Mouse (Mus musculus) adrenal gland, adult 10 weeks (tissue): Measurements from ENCODE around the gene Vangl1. TPM values are rescaled to one million over a fixed set of nuclear protein-coding genes. Genes with fewer than 3 reads are reported as not detected.

Source experiments
- polyA plus RNA-seq: library from polyadenylated mRNA; stranded (reverse); fragments of 350-450 nt; fragmentation: Illumina TruSeq; extraction: RNeasy Lipid Tissue Mini Kit (QIAGEN cat#74804); gene quantifications from one replicate; pipeline ENCODE4 v1.2.3, GENCODE M21; 2014; ENCODE audit warnings: low read depth, low replicate concordance

Gene Vangl1
- polyA plus RNA-seq: 5.5 TPM

GRCm38 (mm10) chr3:102203781-102204721, at the start of gene Vangl1:
Vangl1 (minus strand) TSS chr3:102204693.

Other genes starting within 250 kb of the Vangl1 start
- not detected for gene Nhlh2, start 194.6 kb downstream of the Vangl1 start, polyA plus RNA-seq
- gene Casq2, start 118.3 kb downstream of the Vangl1 start, polyA plus RNA-seq: 1.7 TPM